Mouse (Mus musculus): ENCODE measurements around the gene Sh3pxd2b. TPM values are rescaled to one million over a fixed set of nuclear protein-coding genes. Genes with fewer than 3 reads are reported as not detected.

Sh3pxd2b gene
- polyA plus RNA-seq, 1 experiment = 64.9 TPM

GRCm38 (mm10) chr11:32409823-32410562 is 62.4 kb downstream of the Sh3pxd2b start:
- Histone ChIP-seq H3K27ac (ENCODE audit: insufficient read depth, low read depth, low read length) (no peak overlapping the region), H3K4me3 (ENCODE audit: insufficient read depth, low read length) (no peak overlapping the region), H3K4me1 (ENCODE audit: control insufficient read depth, insufficient read depth, low read length) (peaks cover 38% of the 10 kb centered on the region)
- TF ChIP-seq POLR2A (IDR thresholded peaks at IDR 0.05; ENCODE audit: borderline replicate concordance, low read depth, low read length) (no peak), CTCF (IDR thresholded peaks at IDR 0.05; ENCODE audit: low read depth, low read length) (no peak)

- TF ChIP-seq POLR2A (IDR thresholded peaks at IDR 0.05; ENCODE audit: borderline replicate concordance, low read depth, low read length) (no peak), CTCF (IDR thresholded peaks at IDR 0.05; ENCODE audit: low read depth, low read length) (no peak)
- no peak overlapping the region for H3K4me3 ChIP-seq (ENCODE audit: insufficient read depth, low read length)
- H3K27ac ChIP-seq (ENCODE audit: insufficient read depth, low read depth, low read length) = no peak overlapping the region
- no peaks in the 10 kb centered on the region for H3K4me1 ChIP-seq (ENCODE audit: control insufficient read depth, insufficient read depth, low read length)
These were observed 72.4 kb downstream of the Sh3pxd2b start for GRCm38 (mm10) chr11:32420001-32420400.

- no peak overlapping the region for H3K4me3 ChIP-seq (ENCODE audit: insufficient read depth, low read length)
- TF ChIP-seq CTCF (IDR thresholded peaks at IDR 0.05; ENCODE audit: low read depth, low read length) = no peak
- no peak for TF ChIP-seq POLR2A (IDR thresholded peaks at IDR 0.05; ENCODE audit: borderline replicate concordance, low read depth, low read length)
These were observed 75.7 kb downstream of the Sh3pxd2b start for GRCm38 (mm10) chr11:32423311-32423710.

GRCm38 (mm10) chr11:32424600-32424999 is 77.0 kb downstream of the Sh3pxd2b start:
- Histone ChIP-seq H3K27ac (ENCODE audit: insufficient read depth, low read depth, low read length) (no peak overlapping the region), H3K4me3 (ENCODE audit: insufficient read depth, low read length) (no peak overlapping the region), H3K4me1 (ENCODE audit: control insufficient read depth, insufficient read depth, low read length) (no peaks in the 10 kb centered on the region)
- TF ChIP-seq CTCF (IDR thresholded peaks at IDR 0.05; ENCODE audit: low read depth, low read length) (no peak), POLR2A (IDR thresholded peaks at IDR 0.05; ENCODE audit: borderline replicate concordance, low read depth, low read length) (no peak)

More at GRCm38 (mm10) chr11:32423311-32423710, 75.7 kb downstream of the Sh3pxd2b start:
- H3K4me1 ChIP-seq (ENCODE audit: control insufficient read depth, insufficient read depth, low read length) = no peaks in the 10 kb centered on the region
- H3K27ac ChIP-seq (ENCODE audit: insufficient read depth, low read depth, low read length) = no peak overlapping the region

- Histone ChIP-seq H3K4me3 (ENCODE audit: insufficient read depth, low read length) (no peak overlapping the region), H3K4me1 (ENCODE audit: control insufficient read depth, insufficient read depth, low read length) (no peaks in the 10 kb centered on the region), H3K27ac (ENCODE audit: insufficient read depth, low read depth, low read length) (no peak overlapping the region)
- TF ChIP-seq CTCF (IDR thresholded peaks at IDR 0.05; ENCODE audit: low read depth, low read length) = no peak
- TF ChIP-seq POLR2A (IDR thresholded peaks at IDR 0.05; ENCODE audit: borderline replicate concordance, low read depth, low read length) = no peak
These were observed 77.5 kb downstream of the Sh3pxd2b start for GRCm38 (mm10) chr11:32425043-32425658.

- no peak for TF ChIP-seq CTCF (IDR thresholded peaks at IDR 0.05; ENCODE audit: low read depth, low read length)
- TF ChIP-seq POLR2A (IDR thresholded peaks at IDR 0.05; ENCODE audit: borderline replicate concordance, low read depth, low read length) = no peak
- Histone ChIP-seq H3K4me1 (ENCODE audit: control insufficient read depth, insufficient read depth, low read length) (no peaks in the 10 kb centered on the region), H3K27ac (ENCODE audit: insufficient read depth, low read depth, low read length) (no peak overlapping the region), H3K4me3 (ENCODE audit: insufficient read depth, low read length) (no peak overlapping the region)
These were observed 79.9 kb downstream of the Sh3pxd2b start for GRCm38 (mm10) chr11:32427537-32427936.

- Histone ChIP-seq H3K27ac (ENCODE audit: insufficient read depth, low read depth, low read length) (no peak overlapping the region), H3K4me3 (ENCODE audit: insufficient read depth, low read length) (no peak overlapping the region), H3K4me1 (ENCODE audit: control insufficient read depth, insufficient read depth, low read length) (peaks cover 3% of the 10 kb centered on the region)
- TF ChIP-seq CTCF (IDR thresholded peaks at IDR 0.05; ENCODE audit: low read depth, low read length) = no peak
- TF ChIP-seq POLR2A (IDR thresholded peaks at IDR 0.05; ENCODE audit: borderline replicate concordance, low read depth, low read length) = no peak
These were observed 87.9 kb downstream of the Sh3pxd2b start for GRCm38 (mm10) chr11:32435410-32436060.

GRCm38 (mm10) chr11:32442576-32442975 is 95.0 kb downstream of the Sh3pxd2b start:
- no peak overlapping the region for H3K4me3 ChIP-seq (ENCODE audit: insufficient read depth, low read length)
- no peak overlapping the region for H3K27ac ChIP-seq (ENCODE audit: insufficient read depth, low read depth, low read length)
- H3K4me1 ChIP-seq (ENCODE audit: control insufficient read depth, insufficient read depth, low read length) = peaks cover 3% of the 10 kb centered on the region; the same call in 1 of the 2 replicates
- TF ChIP-seq POLR2A (IDR thresholded peaks at IDR 0.05; ENCODE audit: borderline replicate concordance, low read depth, low read length) (no peak), CTCF (IDR thresholded peaks at IDR 0.05; ENCODE audit: low read depth, low read length) (no peak)

- no peak for TF ChIP-seq POLR2A (IDR thresholded peaks at IDR 0.05; ENCODE audit: borderline replicate concordance, low read depth, low read length)
- no peak for TF ChIP-seq CTCF (IDR thresholded peaks at IDR 0.05; ENCODE audit: low read depth, low read length)
- no peak overlapping the region for H3K27ac ChIP-seq (ENCODE audit: insufficient read depth, low read depth, low read length)
These were observed 96.6 kb downstream of the Sh3pxd2b start for GRCm38 (mm10) chr11:32444266-32444665.

GRCm38 (mm10) chr11:32445135-32445534 is 97.5 kb downstream of the Sh3pxd2b start:
- Histone ChIP-seq H3K4me1 (ENCODE audit: control insufficient read depth, insufficient read depth, low read length) (peaks cover 3% of the 10 kb centered on the region; the same call in 1 of the 2 replicates), H3K4me3 (ENCODE audit: insufficient read depth, low read length) (no peak overlapping the region), H3K27ac (ENCODE audit: insufficient read depth, low read depth, low read length) (no peak overlapping the region)
- TF ChIP-seq CTCF (IDR thresholded peaks at IDR 0.05; ENCODE audit: low read depth, low read length) = no peak
- TF ChIP-seq POLR2A (IDR thresholded peaks at IDR 0.05; ENCODE audit: borderline replicate concordance, low read depth, low read length) = no peak

More at GRCm38 (mm10) chr11:32444266-32444665, 96.6 kb downstream of the Sh3pxd2b start:
- Histone ChIP-seq H3K4me1 (ENCODE audit: control insufficient read depth, insufficient read depth, low read length) (peaks cover 3% of the 10 kb centered on the region; the same call in 1 of the 2 replicates), H3K4me3 (ENCODE audit: insufficient read depth, low read length) (no peak overlapping the region)

Measured in bone marrow macrophage, adult 2 months (primary cell).